Mouse (Mus musculus) cerebellum, adult 2 months (tissue): ENCODE results near the gene Zdhhc15.

Experiments
- CTCF ChIP-seq: fragments of 200-500 bp; IDR thresholded peaks from 2 replicates; pipeline ENCODE4 v1.5.1; 2011; ENCODE audit warnings: low read depth, mild to moderate bottlenecking, control low read depth, low read length, moderate library complexity, borderline replicate concordance; ENCODE audit not compliant: insufficient read depth
- POLR2A ChIP-seq: fragments of 200-500 bp; IDR thresholded peaks from 2 replicates; pipeline ENCODE4 v1.6.1; 2011; ENCODE audit warnings: low read length, control low read depth, borderline replicate concordance; ENCODE audit not compliant: insufficient read depth

DNA sequence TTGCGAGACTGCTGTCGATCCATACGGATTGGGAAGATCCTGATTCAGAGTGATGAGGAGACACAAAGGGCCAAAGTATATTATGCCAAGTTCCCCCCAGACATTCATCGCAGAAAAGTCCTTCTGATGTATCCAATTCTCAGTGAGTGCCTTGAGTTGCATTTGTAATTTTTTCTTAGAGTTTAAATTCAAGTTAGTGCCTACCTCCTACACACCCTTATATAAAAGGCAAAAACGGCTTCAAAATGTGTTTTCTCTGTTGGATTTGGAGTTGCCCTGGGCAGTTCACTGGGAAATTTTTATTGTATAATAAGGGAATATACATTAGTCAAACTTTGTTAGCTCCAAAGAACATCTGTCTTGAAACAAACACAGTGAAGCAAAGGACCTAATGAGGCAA is 169.1 kb downstream of the Zdhhc15 start:
- TF ChIP-seq POLR2A (no peak), CTCF (no peak)
